Mouse (Mus musculus) erythroblast, embryonic 14.5 days (primary cell): ENCODE measurements around the gene Majin.

Experiments
- GATA1 ChIP-seq: IDR thresholded peaks from 2 replicates; pipeline ENCODE4 v1.6.1; 2012; ENCODE audit warnings: low read length, inconsistent platforms, mixed read lengths
- TAL1 ChIP-seq: IDR thresholded peaks from 3 replicates; pipeline ENCODE4 v1.6.1; 2012; ENCODE audit warnings: low read length, inconsistent platforms, mixed read lengths

GRCm38 (mm10) chr19:6227864-6228263, 43.7 kb downstream of the Majin start:
- no peak for TF ChIP-seq GATA1
- no peak for TF ChIP-seq TAL1
